Mouse (Mus musculus): ENCODE results near the gene Zfr. TPM values are rescaled to one million over a fixed set of nuclear protein-coding genes. Genes with fewer than 3 reads are reported as not detected.
A peak's percentile ranks its signal among the peaks of the same experiment; 100 is the strongest.
"Not testable (repeated sequence)": the region's sequence is repeated elsewhere in the genome, so short reads cannot be mapped to it uniquely, and the experiment has no call there.

The Zfr gene
- polyA plus RNA-seq, 1 experiment: 218 TPM

DNA sequence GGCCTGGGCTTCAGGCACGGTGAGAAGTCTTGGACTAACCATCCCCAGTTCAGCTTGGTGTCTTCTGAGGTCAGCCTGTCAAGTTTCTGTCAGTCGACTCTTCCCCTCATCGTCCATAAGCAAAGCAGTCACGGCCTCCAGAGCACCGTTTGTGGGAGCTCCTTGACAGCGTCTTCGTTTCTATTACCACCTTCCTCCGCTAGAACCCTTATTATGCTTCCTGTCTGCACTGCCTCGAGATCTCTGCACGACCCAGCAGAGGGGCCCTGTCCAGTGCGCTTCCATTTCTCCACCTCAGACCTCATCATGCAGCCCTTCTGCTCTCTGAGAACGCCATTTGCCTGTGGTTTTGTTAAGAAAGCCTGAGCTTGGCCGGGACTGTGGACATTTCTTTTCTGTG lies 99.2 kb downstream of the Zfr start:
- H3K4me1 ChIP-seq (replicated peaks; ENCODE audit: control insufficient read depth, insufficient read depth, low read length): peaks cover 50% of the 10 kb centered on the region
- TF ChIP-seq CTCF (IDR thresholded peaks at IDR 0.05; ENCODE audit: borderline replicate concordance, control insufficient read depth, extremely low read depth, insufficient read depth, low read length, poor library complexity) (0 out of 2 replicates have a peak, but pooled peaks have one; percentile 19), POLR2A (IDR thresholded peaks at IDR 0.05; ENCODE audit: control insufficient read depth, extremely low read depth, insufficient read depth, low read length, poor library complexity) (no peak)
- no peaks in the 10 kb centered on the region for H3K36me3 ChIP-seq (ENCODE audit: control insufficient read depth, insufficient read depth, low read length)
- no peaks in the 10 kb centered on the region for H3K27me3 ChIP-seq (ENCODE audit: control insufficient read depth, insufficient read depth, low read length)
- 5% methylated on average over 13 of the region's 13 CpGs for WGBS
- H3K27ac ChIP-seq (ENCODE audit: control insufficient read depth, insufficient read depth, low read length): peak overlapping the region; percentile 61; the same call in 1 of the 2 replicates
- H3K4me3 ChIP-seq (ENCODE audit: control insufficient read depth, insufficient read depth, low read length): no peak overlapping the region
- no peak for DNase-seq

DNA sequence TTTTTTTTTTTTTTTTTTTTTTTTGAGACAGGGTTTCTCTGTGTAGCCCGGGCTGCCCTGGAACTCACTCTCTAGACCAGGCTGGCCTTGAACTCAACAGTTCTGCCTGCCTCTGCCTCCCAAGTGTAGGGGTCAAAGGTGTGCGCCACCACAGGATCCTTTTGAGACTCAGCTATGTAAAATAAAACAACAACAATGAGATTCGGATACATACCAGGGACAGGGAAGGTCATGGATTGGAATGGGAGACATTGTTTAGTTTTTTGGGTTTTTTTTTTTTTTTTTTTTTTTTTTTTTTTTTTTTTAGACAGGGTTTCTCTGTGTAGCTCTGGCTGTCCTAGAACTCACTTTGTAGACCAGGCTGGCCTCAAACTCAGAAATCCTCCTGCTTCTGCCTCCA lies 99.7 kb downstream of the Zfr start:
- H3K27me3 ChIP-seq (ENCODE audit: control insufficient read depth, insufficient read depth, low read length); H3K4me3 ChIP-seq (ENCODE audit: control insufficient read depth, insufficient read depth, low read length); H3K36me3 ChIP-seq (ENCODE audit: control insufficient read depth, insufficient read depth, low read length); H3K27ac ChIP-seq (ENCODE audit: control insufficient read depth, insufficient read depth, low read length); DNase-seq: not testable (repeated sequence)
- peaks cover 53% of the 10 kb centered on the region for H3K4me1 ChIP-seq (replicated peaks; ENCODE audit: control insufficient read depth, insufficient read depth, low read length)
- 94% methylated on average over 3 of the region's 3 CpGs for WGBS

DNA sequence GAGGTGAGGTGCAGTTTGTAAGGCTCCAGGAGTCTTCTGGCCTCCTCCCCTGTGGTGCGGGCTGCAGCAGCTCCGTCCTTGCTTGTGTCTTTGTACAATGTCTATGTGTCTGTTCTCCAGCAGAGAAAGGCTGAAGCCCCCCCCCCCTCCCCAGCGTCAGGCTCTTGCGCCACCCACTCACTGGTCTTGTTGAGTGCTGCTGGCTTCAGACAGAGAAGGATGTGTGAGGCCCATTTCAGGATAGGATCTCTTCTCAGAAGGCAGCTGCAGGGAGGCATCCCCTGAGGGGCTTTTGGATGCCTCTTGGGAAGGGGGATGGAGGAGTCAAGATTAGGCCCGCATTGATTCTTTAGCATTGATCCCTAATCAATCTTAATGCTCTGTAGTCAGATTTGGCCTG lies 100.2 kb downstream of the Zfr start:
- WGBS: 73% methylated on average over 5 of the region's 5 CpGs
- H3K36me3 ChIP-seq (ENCODE audit: control insufficient read depth, insufficient read depth, low read length): no peaks in the 10 kb centered on the region
- H3K4me1 ChIP-seq (replicated peaks; ENCODE audit: control insufficient read depth, insufficient read depth, low read length): peaks cover 58% of the 10 kb centered on the region
- H3K27me3 ChIP-seq (ENCODE audit: control insufficient read depth, insufficient read depth, low read length): no peaks in the 10 kb centered on the region
- H3K4me3 ChIP-seq (ENCODE audit: control insufficient read depth, insufficient read depth, low read length): no peak overlapping the region
- DNase-seq: no peak
- H3K27ac ChIP-seq (ENCODE audit: control insufficient read depth, insufficient read depth, low read length): no peak overlapping the region
- TF ChIP-seq POLR2A (IDR thresholded peaks at IDR 0.05; ENCODE audit: control insufficient read depth, extremely low read depth, insufficient read depth, low read length, poor library complexity): no peak
- no peak for TF ChIP-seq CTCF (IDR thresholded peaks at IDR 0.05; ENCODE audit: borderline replicate concordance, control insufficient read depth, extremely low read depth, insufficient read depth, low read length, poor library complexity)

DNA sequence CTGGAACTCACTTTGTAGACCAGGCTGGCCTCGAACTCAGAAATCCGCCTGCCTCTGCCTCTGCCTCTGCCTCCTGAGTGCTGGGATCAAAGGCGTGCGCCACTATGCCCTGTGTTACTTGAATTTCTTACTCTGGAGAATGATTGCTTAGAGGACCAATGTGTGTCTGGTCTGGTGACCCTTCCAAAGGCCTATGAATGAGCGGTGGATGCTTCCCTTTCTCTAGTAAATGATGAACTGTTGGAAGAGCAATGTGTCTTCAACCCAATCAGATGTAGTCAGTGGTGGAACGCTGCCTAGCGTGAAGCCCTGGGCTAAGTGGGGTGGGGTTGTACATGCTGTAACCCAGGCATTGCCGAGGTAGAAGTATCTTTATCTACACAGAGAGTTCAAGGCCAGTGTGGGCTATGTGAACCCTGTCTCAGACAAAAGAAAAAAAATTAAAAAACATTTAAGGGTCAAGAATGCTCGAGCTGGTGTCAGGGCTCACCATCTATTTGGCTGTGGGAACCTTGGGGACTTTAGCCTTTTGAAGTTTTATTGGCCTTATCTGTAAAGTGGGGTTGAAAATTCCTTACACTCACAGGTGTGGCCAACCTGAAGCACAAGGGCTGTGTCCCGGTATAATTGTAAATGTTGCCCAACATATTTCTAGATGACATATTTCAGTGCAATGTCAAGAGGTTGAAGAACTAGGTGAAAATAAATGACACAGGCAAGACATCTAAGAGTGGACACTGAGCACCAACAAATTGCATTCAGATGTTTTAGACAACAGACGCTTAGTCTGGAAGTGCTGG lies 101.2 kb downstream of the Zfr start:
- no peak overlapping the region for H3K27ac ChIP-seq (ENCODE audit: control insufficient read depth, insufficient read depth, low read length)
- H3K4me1 ChIP-seq (replicated peaks; ENCODE audit: control insufficient read depth, insufficient read depth, low read length): peaks cover 63% of the 10 kb centered on the region
- TF ChIP-seq CTCF (IDR thresholded peaks at IDR 0.05; ENCODE audit: borderline replicate concordance, control insufficient read depth, extremely low read depth, insufficient read depth, low read length, poor library complexity): no peak
- TF ChIP-seq POLR2A (IDR thresholded peaks at IDR 0.05; ENCODE audit: control insufficient read depth, extremely low read depth, insufficient read depth, low read length, poor library complexity): no peak
- DNase-seq: no peak
- WGBS: 94% methylated on average over 11 of the region's 11 CpGs
- no peaks in the 10 kb centered on the region for H3K36me3 ChIP-seq (ENCODE audit: control insufficient read depth, insufficient read depth, low read length)
- H3K27me3 ChIP-seq (ENCODE audit: control insufficient read depth, insufficient read depth, low read length): no peaks in the 10 kb centered on the region
- no peak overlapping the region for H3K4me3 ChIP-seq (ENCODE audit: control insufficient read depth, insufficient read depth, low read length)

DNA sequence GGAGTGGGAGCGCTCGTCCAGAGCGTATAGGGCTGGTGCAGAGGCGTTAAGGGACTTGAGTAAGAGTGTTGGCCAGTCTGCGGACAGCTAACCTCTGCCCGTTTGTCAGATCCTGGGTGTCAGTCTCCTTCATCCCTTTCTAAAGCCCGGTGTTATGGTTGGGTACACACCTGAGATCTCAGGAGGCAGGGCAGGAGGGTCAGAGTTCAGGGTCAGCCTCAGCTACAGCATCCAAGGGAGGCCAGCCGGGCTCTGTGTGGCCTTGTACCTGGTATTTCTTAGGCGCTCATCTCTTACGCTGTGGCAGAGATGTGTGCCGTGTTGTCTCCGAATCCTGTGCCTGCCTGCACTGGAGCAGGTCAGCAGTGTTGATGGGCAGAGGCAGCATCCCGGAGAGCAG lies 103.5 kb downstream of the Zfr start:
- Histone ChIP-seq H3K27me3 (ENCODE audit: control insufficient read depth, insufficient read depth, low read length) (no peaks in the 10 kb centered on the region), H3K4me3 (ENCODE audit: control insufficient read depth, insufficient read depth, low read length) (no peak overlapping the region), H3K27ac (ENCODE audit: control insufficient read depth, insufficient read depth, low read length) (peak overlapping the region; percentile 32; the same call in 1 of the 2 replicates), H3K4me1 (replicated peaks; ENCODE audit: control insufficient read depth, insufficient read depth, low read length) (peaks cover 58% of the 10 kb centered on the region), H3K36me3 (ENCODE audit: control insufficient read depth, insufficient read depth, low read length) (no peaks in the 10 kb centered on the region)
- WGBS: 95% methylated on average over 13 of the region's 13 CpGs
- TF ChIP-seq CTCF (IDR thresholded peaks at IDR 0.05; ENCODE audit: borderline replicate concordance, control insufficient read depth, extremely low read depth, insufficient read depth, low read length, poor library complexity) (no peak), POLR2A (IDR thresholded peaks at IDR 0.05; ENCODE audit: control insufficient read depth, extremely low read depth, insufficient read depth, low read length, poor library complexity) (no peak)
- DNase-seq: no peak

DNA sequence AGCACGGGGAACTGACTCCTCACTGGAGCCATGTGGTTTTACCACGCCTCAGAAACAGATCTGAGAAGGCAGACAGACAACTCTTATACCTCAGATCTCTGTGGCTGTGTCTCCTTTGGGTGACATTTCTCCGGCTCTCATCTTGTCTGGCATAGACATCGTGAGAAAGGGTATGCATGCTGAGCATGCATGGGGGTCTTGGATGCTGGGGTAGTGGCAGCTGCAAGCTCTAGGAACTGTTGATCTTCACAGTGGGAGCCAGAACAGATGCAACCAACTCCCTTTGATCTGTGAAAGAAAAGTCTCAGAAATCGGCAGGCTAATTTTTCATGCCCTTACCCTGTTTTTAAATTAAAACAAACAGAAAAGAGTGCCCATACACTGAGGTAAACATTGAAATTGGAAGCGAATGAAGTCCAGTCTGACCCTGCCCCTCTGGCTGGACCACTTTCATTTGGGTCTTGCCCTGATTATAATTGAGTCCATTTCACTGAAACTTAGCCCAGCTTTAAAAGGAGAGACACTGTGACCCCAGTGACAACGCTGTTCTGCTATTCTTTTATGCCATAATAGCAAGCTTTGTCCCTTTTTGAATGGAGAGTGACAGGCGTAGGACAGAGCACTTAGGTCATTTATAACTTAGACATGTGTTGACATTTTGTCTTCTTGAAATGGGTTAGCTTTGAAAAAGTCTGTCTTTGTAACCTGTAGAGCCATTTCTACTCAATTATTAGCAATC lies 105.1 kb downstream of the Zfr start:
- WGBS: 34% methylated on average over 8 of the region's 8 CpGs
- no peak for DNase-seq
- H3K27me3 ChIP-seq (ENCODE audit: control insufficient read depth, insufficient read depth, low read length): no peaks in the 10 kb centered on the region
- no peaks in the 10 kb centered on the region for H3K36me3 ChIP-seq (ENCODE audit: control insufficient read depth, insufficient read depth, low read length)
- H3K4me3 ChIP-seq (ENCODE audit: control insufficient read depth, insufficient read depth, low read length): no peak overlapping the region
- H3K4me1 ChIP-seq (replicated peaks; ENCODE audit: control insufficient read depth, insufficient read depth, low read length): peaks cover 52% of the 10 kb centered on the region
- no peak overlapping the region for H3K27ac ChIP-seq (ENCODE audit: control insufficient read depth, insufficient read depth, low read length)
- TF ChIP-seq POLR2A (IDR thresholded peaks at IDR 0.05; ENCODE audit: control insufficient read depth, extremely low read depth, insufficient read depth, low read length, poor library complexity) (no peak), CTCF (IDR thresholded peaks at IDR 0.05; ENCODE audit: borderline replicate concordance, control insufficient read depth, extremely low read depth, insufficient read depth, low read length, poor library complexity) (no peak)
